Mouse (Mus musculus) 3134 (cell line): ENCODE data around the gene Cpeb3.
"Not testable (repeated sequence)": the region's sequence is repeated elsewhere in the genome, so short reads cannot be mapped to it uniquely, and the experiment has no call there.

Source experiments
- DNase-seq: peaks from one replicate; pipeline ENCODE4 v3.0.0-alpha.2; 2011; ENCODE audit warnings: low spot score; ENCODE audit not compliant: insufficient read length; ENCODE audit errors: extremely low read depth

Gene Cpeb3

DNA sequence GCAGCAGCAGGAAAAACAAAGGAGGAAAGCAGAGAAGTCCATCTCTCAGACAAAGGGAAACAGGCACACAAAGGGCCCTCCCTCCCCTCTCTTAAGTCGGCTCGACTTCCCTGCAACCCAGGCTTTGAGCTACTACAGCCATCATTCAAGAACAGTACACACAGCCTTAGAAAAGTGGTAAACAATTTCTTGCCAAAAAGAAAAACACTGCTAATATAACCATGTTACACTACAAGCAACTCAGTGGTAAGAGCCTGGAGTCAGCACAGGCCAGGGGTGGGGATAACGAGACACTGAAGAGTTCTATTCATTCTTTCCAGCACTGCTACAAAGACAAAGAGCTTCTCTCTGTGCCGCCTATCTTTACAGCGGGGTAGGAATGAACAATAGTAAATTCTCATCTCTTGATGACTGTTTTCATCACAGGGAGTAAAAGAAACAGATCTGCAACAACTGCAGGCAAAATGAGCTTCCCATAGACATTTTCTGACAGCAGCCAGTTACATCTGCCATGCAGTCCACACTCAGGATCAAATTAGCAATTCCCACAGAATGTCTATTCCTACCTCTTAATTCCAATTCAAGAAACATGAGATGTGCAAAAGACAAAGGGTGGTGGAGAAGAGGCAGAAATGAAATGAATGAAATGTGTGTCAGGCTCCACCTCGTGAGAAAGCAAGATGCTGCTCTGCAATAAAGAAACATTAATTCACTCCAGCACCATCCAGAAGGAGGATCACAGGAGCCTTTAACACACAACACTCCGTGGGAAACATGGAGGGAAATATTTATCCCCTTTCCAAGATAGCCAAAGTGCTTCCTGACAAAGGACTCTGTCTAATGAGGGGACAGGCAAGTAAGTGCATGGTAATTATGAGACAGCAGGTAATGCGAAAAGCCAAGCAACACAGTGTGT is 118.0 kb downstream of the Cpeb3 start:
- DNase-seq: no peak

DNA sequence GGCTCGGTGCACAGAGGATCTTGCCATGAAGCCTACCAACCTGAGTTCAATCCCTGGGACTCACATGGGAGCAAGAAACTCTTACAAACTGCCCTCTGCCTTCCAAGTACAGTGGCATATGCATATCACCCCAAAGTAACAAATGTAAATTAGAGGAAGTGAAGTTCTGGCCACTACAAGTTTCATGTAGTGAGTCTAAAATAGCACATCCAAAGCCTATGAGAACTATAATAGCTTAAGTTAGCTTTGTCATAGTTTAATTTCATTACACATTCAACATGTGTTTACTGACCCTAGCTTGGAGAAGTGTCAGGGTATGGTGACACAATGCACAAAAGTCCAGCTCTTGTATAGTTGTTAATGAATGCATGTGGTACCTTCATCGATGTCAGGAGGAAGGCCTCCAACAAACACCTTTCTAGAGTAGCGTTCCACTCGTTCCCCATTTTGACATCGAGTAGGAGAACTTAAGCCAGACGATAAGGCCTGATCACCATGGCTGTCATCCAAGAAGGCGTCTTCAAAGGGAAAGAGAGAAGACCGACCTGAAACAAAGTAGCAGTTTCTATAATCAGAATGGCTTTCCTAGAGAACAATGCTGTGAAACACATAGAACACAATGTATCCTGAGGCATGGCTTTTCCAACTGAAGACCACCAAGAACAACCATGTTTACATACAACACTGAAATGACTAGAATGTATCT is 120.2 kb downstream of the Cpeb3 start:
- DNase-seq: no peak

- no peak for DNase-seq
Observed at GRCm38 (mm10) chr19:37084546-37084945, 123.9 kb downstream of the Cpeb3 start.

- no peak for DNase-seq
Observed at GRCm38 (mm10) chr19:37081467-37081866, 126.9 kb downstream of the Cpeb3 start.

DNA sequence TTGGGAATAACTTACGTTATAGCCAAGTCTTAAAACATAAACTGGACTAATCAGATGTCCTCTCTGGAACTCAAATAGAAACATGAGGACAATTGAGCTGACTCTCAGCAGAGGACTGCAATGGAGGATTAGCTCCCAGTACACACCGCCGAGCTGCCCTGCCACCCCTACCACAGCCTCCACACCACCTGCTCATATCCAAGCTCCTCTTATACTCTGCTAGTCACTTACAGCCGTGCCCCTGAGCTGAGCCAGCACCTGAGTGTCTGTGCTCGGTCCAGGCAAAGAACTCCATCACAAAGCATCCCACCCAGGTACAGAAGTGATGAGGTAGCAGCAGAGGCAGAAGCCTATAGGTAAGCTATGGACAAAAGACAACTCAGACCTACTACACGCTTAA is 129.2 kb downstream of the Cpeb3 start:
- DNase-seq: no peak

DNA sequence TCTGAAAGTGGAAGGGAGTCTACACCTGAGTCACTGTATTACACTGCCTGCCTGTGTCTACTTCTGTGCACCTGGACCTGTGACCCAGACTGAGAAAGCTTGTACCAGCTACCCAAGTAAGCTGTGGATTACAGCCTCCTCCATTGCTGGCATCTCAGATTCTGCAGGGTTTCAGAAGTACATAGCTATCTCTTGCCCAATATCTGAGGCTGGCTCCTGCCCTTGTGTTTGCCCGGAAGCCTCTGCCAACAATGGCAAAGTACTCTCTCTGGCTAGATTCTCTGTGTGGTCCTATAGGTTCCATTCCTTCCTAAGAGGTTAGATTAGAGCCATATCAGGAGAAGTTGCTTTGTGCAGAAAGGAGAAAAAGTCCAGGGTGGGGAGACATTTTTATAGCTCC is 129.8 kb downstream of the Cpeb3 start:
- DNase-seq: no peak

DNA sequence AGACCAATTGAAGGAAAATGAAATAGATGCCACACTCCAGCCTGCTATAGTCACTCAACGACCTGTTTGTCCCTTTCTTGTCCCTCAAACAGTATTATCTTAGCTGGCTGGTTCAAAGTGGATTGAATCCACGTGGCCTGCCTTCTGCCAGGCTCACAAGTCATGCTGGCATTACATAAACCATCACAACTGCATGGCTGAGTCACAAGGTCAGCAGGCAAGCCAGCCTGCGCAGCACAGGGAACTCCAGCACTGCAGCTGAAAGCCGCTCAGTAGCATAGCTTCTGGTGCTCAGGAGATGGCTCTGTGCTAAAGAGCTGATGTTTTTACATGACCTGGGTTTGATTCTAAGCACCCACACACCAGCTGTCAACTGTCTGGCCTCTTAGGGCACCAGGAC is 130.3 kb downstream of the Cpeb3 start:
- peak; percentile 67 for DNase-seq

- DNase-seq: not testable (repeated sequence)
Observed at GRCm38 (mm10) chr19:37077258-37077657, 131.1 kb downstream of the Cpeb3 start.

DNA sequence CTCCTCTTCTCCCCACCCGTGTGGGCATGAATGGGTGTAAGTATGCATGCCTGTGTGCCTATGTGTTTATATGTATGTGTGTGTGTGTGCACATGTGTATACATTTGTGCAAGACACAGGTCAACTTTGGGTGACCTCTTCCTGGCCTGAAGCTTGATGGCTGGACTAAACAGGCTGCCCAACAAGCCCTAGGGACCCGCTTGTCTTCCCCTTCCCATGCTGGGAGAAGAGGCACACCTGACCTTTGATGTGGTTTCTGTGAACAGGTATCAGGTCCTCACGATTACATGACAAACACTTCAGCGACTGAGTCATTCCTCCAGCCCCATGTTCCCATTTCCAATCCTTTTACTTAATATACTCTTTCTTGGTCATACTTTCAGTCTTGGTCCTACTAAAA is 131.8 kb downstream of the Cpeb3 start:
- DNase-seq: no peak

DNA sequence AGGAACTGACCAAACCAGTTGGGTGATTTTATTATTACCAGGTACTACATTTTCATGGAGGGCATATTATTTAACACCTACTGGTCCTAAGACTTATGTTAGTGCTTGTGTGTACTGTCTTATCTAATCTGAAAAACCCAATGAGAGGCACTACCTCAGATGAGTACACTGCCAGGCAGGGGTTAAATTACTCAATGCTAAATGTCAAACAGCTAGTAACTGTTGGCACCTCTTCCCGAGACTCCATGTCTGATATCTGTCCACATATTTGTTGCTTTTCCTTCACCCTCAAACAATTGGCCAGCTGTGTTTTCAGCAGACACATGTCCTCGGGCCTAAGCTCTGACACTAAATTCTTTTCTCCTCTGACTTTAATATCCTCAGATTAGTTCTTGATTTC is 132.3 kb downstream of the Cpeb3 start:
- DNase-seq: no peak

- DNase-seq: no peak
Observed at GRCm38 (mm10) chr19:37075690-37076089, 132.7 kb downstream of the Cpeb3 start.

GRCm38 (mm10) chr19:37074726-37075125 is 133.7 kb downstream of the Cpeb3 start:
- DNase-seq: no peak

- DNase-seq: no peak
Observed at GRCm38 (mm10) chr19:37074276-37074675, 134.1 kb downstream of the Cpeb3 start.

GRCm38 (mm10) chr19:37072871-37073629 is 135.4 kb downstream of the Cpeb3 start:
- no peak for DNase-seq

- no peak for DNase-seq
Observed at GRCm38 (mm10) chr19:37069243-37069642, 139.2 kb downstream of the Cpeb3 start.

GRCm38 (mm10) chr19:37060078-37060477 is 148.3 kb downstream of the Cpeb3 start:
- DNase-seq: no peak

GRCm38 (mm10) chr19:37059623-37060022 is 148.8 kb downstream of the Cpeb3 start:
- peak; percentile 49 for DNase-seq

- DNase-seq: peak; percentile 71
Observed at GRCm38 (mm10) chr19:37057161-37057905, 151.1 kb downstream of the Cpeb3 start.

DNA sequence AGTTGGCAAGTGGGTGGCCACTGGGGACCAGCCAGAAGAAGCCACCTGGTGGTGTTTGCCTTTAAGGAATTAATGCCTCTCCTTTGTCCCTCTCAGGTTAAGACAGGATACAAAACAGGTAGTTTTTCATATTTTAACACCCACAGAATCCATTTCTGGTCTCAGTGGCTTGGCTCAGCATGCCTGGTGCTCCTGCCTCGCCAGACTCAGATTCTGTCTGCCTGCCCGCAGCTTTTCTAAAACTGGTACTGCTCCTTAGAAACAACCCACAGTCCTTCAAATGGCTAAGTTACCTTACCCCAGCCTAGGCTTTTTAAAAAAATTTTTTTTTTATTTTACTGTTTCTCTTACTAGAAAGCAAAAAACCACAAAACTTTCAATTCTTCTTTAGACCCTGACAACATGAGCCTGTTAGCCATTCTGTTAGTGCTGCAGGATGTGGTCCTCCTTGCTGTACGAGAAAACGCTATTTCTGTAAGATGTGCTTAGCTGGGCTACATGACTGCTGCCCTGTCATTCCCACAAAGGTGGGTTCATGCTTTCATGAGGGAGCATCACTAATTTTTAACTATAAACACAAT is 152.3 kb downstream of the Cpeb3 start:
- no peak for DNase-seq
